9 mouse cellular contexts compared by ENCODE assay signal in genomic region chr5:31827896-31828295, GRCm38 (mm10).
"Had no signal": no experiment of that assay in that cellular context is flagged by ENCODE, and none has a peak within 500 bp of the region (broad histone marks: within the 10 kb centered on the region; RNA-seq: fewer than 3 reads in every experiment).

No protein-coding gene starts in this region.

- DNase-seq: liver, postnatal 0 days; lung, adult 2 months; lung, postnatal 14 days; lung, postnatal 36 days; right cerebral cortex, postnatal 14 days; spleen, adult 18-20 months; thymus, adult 18-20 months; thymus, postnatal 14 days; thymus, postnatal 36 days had no signal
